Mouse (Mus musculus) cerebellum, adult 2 months (tissue): ENCODE data around the gene Cadm4.

ENCODE experiments used
- CTCF ChIP-seq: fragments of 200-500 bp; IDR thresholded peaks from 2 replicates; pipeline ENCODE4 v1.5.1; 2011; ENCODE audit warnings: low read depth, mild to moderate bottlenecking, control low read depth, low read length, moderate library complexity, borderline replicate concordance; ENCODE audit not compliant: insufficient read depth
- POLR2A ChIP-seq: fragments of 200-500 bp; IDR thresholded peaks from 2 replicates; pipeline ENCODE4 v1.6.1; 2011; ENCODE audit warnings: low read length, control low read depth, borderline replicate concordance; ENCODE audit not compliant: insufficient read depth

DNA sequence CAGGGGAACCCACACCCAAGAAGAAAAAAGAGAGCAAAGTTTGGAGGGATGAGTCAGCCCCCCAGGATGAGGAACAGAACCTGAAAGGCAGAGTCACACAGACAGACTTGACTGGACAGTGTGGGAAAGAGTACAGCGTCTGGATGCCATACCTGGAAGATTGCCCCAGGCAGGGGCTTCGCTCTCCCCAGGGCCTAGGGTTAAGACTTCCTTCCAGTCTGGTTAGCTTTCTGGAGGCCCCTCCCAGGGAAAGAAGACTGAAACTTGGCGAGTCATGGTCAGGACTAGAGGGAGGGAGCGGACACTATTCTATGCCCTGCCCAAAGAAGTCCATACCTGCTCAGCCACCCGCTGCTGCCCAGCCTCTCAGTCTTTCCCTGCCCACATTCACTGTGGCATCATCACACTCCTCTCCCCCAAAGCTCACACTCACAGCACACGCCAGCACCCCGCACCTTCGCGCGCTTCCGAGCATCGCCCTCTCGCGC is 793 bp upstream of the Cadm4 start:
- no peak for TF ChIP-seq CTCF
- no peak for TF ChIP-seq POLR2A
